Comparison of ENCODE assay signal across 19 mouse cellular contexts in the genomic region with DNA sequence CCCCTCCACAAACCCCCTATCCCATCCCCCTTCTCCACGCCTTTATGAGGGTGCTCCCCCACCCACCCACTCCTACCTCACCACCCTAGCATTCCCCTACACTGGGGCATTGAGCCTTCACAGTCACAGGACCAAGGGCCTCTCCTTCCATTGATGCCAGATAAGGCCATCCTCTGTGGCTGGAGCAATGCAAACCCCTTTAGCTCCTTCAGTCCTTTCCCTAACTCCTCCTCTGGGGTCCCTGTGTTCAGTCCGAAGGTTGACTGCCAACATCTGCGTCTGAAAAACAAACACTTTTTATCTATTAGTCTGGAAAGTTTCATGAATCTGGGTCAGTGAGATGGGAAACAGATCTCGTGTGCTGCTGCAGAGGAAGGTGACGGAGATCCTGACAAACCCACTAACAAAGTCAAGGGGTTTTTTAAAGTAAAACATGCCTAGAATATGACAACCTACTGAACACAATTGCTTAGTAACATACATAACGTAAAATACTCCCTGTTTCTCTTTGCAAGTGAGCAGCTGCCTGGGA. TPM values are rescaled to one million over a fixed set of nuclear protein-coding genes. Genes with fewer than 3 reads are reported as not detected.
DNase-seq lines count a peak whose midpoint lies in the region; ATAC-seq and TF ChIP-seq lines count a peak whose summit lies in the region.
"Had no signal": no experiment of that assay in that cellular context is flagged by ENCODE, and none has a peak within 500 bp of the region (broad histone marks: within the 10 kb centered on the region; RNA-seq: fewer than 3 reads in every experiment).

No protein-coding gene starts in this region.

- H3K4me1 ChIP-seq in heart, adult 2 months (ENCODE audit: control insufficient read depth, insufficient read depth, low read length) = peaks cover 4% of the 10 kb centered on the region
- peaks cover 3% of the 10 kb centered on the region; the same call in 1 of the 2 replicates for H3K4me1 ChIP-seq in heart, embryonic 10.5 days
- H3K4me1 ChIP-seq in liver, adult 2 months (ENCODE audit: control insufficient read depth, insufficient read depth, low read length) = peaks cover 5% of the 10 kb centered on the region; the same call in 1 of the 2 replicates
- no peaks in the 10 kb centered on the region for H3K4me1 ChIP-seq in liver, embryonic 11.5 days (replicated peaks; ENCODE audit: control insufficient read depth, insufficient read depth, low read length)
- peaks cover 4% of the 10 kb centered on the region; the same call in 1 of the 2 replicates for H3K4me1 ChIP-seq in heart, embryonic 16.5 days (ENCODE audit: control insufficient read depth, insufficient read depth, low read length)
- peaks cover 31% of the 10 kb centered on the region for H3K4me1 ChIP-seq in limb, embryonic 15.5 days

- peak overlapping the region; percentile 51 for H3K27ac ChIP-seq in heart, adult 2 months
- H3K27ac ChIP-seq in heart, embryonic 10.5 days = no peak overlapping the region; the same call in 1 of the 2 replicates
- H3K27ac ChIP-seq in liver, adult 2 months (replicated peaks; ENCODE audit: insufficient read depth, low read depth, low read length) = no peak overlapping the region
- H3K27ac ChIP-seq in liver, embryonic 11.5 days (ENCODE audit: low read depth, low read length) = no peak overlapping the region
- H3K27ac ChIP-seq in heart, embryonic 16.5 days (ENCODE audit: low read length) = peak overlapping the region; percentile 76
- peak overlapping the region; percentile 78 for H3K27ac ChIP-seq in limb, embryonic 15.5 days

- no peak for TF ChIP-seq CTCF in heart, adult 2 months (IDR thresholded peaks at IDR 0.05)
- TF ChIP-seq CTCF in liver, adult 2 months (IDR thresholded peaks at IDR 0.05; ENCODE audit: low read depth, low read length) = no peak

- H3K4me2 ChIP-seq in liver, embryonic 11.5 days = no peak overlapping the region
- no peak overlapping the region for H3K4me2 ChIP-seq in heart, embryonic 16.5 days (ENCODE audit: low read depth, low read length)
- H3K4me2 ChIP-seq in limb, embryonic 15.5 days = no peak overlapping the region

- DNase-seq in heart, adult 2 months = peak in 1 of 2 experiments; percentile 26
- no peak for DNase-seq in heart, embryonic 10.5 days (ENCODE audit: low spot score)
- peak; percentile 36 for DNase-seq in liver, adult 2 months (ENCODE audit: extremely low read depth, low read depth, low spot score)
- DNase-seq in liver, embryonic 11.5 days (ENCODE audit: low spot score) = no peak
- DNase-seq in frontal cortex, postnatal 25 days (ENCODE audit: low spot score in 2 of 2) = no peak
- no peak for DNase-seq in left cerebral cortex, adult 8-10 months (ENCODE audit: low spot score in 2 of 2)
- DNase-seq: adrenal gland, postnatal 25 days; cerebellum, postnatal 36 days; forebrain, postnatal 0 days; thymus, adult 2 months had no signal

- no peaks in the 10 kb centered on the region for H3K27me3 ChIP-seq in heart, adult 2 months (ENCODE audit: control insufficient read depth, insufficient read depth, low read length)
- no peaks in the 10 kb centered on the region for H3K27me3 ChIP-seq in heart, embryonic 10.5 days (ENCODE audit: insufficient read depth, poor library complexity, severe bottlenecking)
- no peaks in the 10 kb centered on the region for H3K27me3 ChIP-seq in liver, adult 2 months (ENCODE audit: control insufficient read depth, insufficient read depth, low read length)
- no peaks in the 10 kb centered on the region for H3K27me3 ChIP-seq in liver, embryonic 11.5 days (replicated peaks; ENCODE audit: control insufficient read depth, insufficient read depth, low read length)
- no peaks in the 10 kb centered on the region for H3K27me3 ChIP-seq in heart, embryonic 16.5 days (ENCODE audit: control insufficient read depth, insufficient read depth, low read length)
- H3K27me3 ChIP-seq in limb, embryonic 15.5 days = no peaks in the 10 kb centered on the region

- no peaks in the 10 kb centered on the region for H3K79me2 ChIP-seq in heart, adult 2 months (replicated peaks; ENCODE audit: control insufficient read depth, insufficient read depth, low read length)
- no peaks in the 10 kb centered on the region for H3K79me2 ChIP-seq in liver, adult 2 months (ENCODE audit: control insufficient read depth, insufficient read depth, low read length)

- H3K4me3 ChIP-seq in heart, adult 2 months = no peak overlapping the region
- H3K4me3 ChIP-seq in heart, embryonic 10.5 days = no peak overlapping the region
- H3K4me3 ChIP-seq in liver, adult 2 months (ENCODE audit: insufficient read depth, low read depth, low read length) = no peak overlapping the region
- no peak overlapping the region for H3K4me3 ChIP-seq in liver, embryonic 11.5 days (ENCODE audit: low read depth, low read length)
- H3K4me3 ChIP-seq in heart, embryonic 16.5 days (ENCODE audit: low read length) = no peak overlapping the region
- no peak overlapping the region for H3K4me3 ChIP-seq in limb, embryonic 15.5 days
- H3K4me3 ChIP-seq: erythroblast, embryonic 14.5 days had no signal

- intact Hi-C loops in heart, adult 2 months (cut with DNase I) = no loop called here

- peaks cover 3% of the 10 kb centered on the region; the same call in 1 of the 2 replicates for H3K9me3 ChIP-seq in heart, embryonic 10.5 days
- H3K9me3 ChIP-seq in liver, embryonic 11.5 days (ENCODE audit: control insufficient read depth, low read length) = no peaks in the 10 kb centered on the region
- H3K9me3 ChIP-seq in heart, embryonic 16.5 days (replicated peaks; ENCODE audit: control insufficient read depth, low read length) = peaks cover 11% of the 10 kb centered on the region
- no peaks in the 10 kb centered on the region for H3K9me3 ChIP-seq in limb, embryonic 15.5 days

- no peak for TF ChIP-seq POLR2A in heart, adult 2 months (IDR thresholded peaks at IDR 0.05; ENCODE audit: insufficient read depth, low read depth, low read length)
- TF ChIP-seq POLR2A in liver, adult 2 months (IDR thresholded peaks at IDR 0.05; ENCODE audit: extremely low read depth, insufficient read depth, low read length) = no peak

- no peak for TF ChIP-seq EP300 in heart, adult 2 months (IDR thresholded peaks at IDR 0.05; ENCODE audit: insufficient read depth, low read depth, low read length)

- no peak overlapping the region; the same call in 1 of the 2 replicates for H3K9ac ChIP-seq in heart, adult 2 months (ENCODE audit: low read depth, low read length)
- H3K9ac ChIP-seq in liver, adult 2 months (ENCODE audit: low read depth, low read length) = no peak overlapping the region
- H3K9ac ChIP-seq in liver, embryonic 11.5 days (ENCODE audit: low read depth, low read length) = no peak overlapping the region
- H3K9ac ChIP-seq in heart, embryonic 16.5 days (ENCODE audit: low read length) = no peak overlapping the region
- H3K9ac ChIP-seq in limb, embryonic 15.5 days = no peak overlapping the region
- H3K9ac ChIP-seq: forebrain, postnatal 0 days had no signal

- no peak for ATAC-seq in liver, embryonic 11.5 days (replicated peaks; ENCODE audit: low FRiP score)
- ATAC-seq in heart, embryonic 16.5 days (replicated peaks; ENCODE audit: extremely low read depth, insufficient read depth, low FRiP score) = peak; percentile 28; the same call in 1 of the 2 replicates
- ATAC-seq in limb, embryonic 15.5 days (ENCODE audit: insufficient number of reproducible peaks, low FRiP score, low TSS enrichment, low read depth) = no peak

- no peaks in the 10 kb centered on the region for H3K36me3 ChIP-seq in heart, adult 2 months (ENCODE audit: control insufficient read depth, insufficient read depth, low read length)
- no peaks in the 10 kb centered on the region for H3K36me3 ChIP-seq in heart, embryonic 10.5 days
- no peaks in the 10 kb centered on the region for H3K36me3 ChIP-seq in liver, adult 2 months (ENCODE audit: control insufficient read depth, insufficient read depth, low read length)
- H3K36me3 ChIP-seq in liver, embryonic 11.5 days (ENCODE audit: control insufficient read depth, insufficient read depth, low read length) = no peaks in the 10 kb centered on the region
- no peaks in the 10 kb centered on the region for H3K36me3 ChIP-seq in heart, embryonic 16.5 days (ENCODE audit: control insufficient read depth, insufficient read depth)
- no peaks in the 10 kb centered on the region for H3K36me3 ChIP-seq in limb, embryonic 15.5 days

- 41% methylated on average over 6 of the region's 6 CpGs for WGBS in heart, adult 2 months
- 48% methylated on average over 6 of the region's 6 CpGs for WGBS in heart, embryonic 10.5 days
- WGBS in liver, adult 2 months = 29% methylated on average over 6 of the region's 6 CpGs
- whole genome bisulfite sequencing in liver, embryonic 11.5 days = 65% methylated on average over 6 of the region's 6 CpGs
- WGBS in heart, embryonic 16.5 days = 46% methylated on average over 6 of the region's 6 CpGs
- WGBS in limb, embryonic 15.5 days = 28% methylated on average over 6 of the region's 6 CpGs

RNA-seq across cellular contexts. Expression of a gene that starts 43.0 kb away (rescaled TPM):
- total RNA-seq in heart, adult 2 months (2021) = under 1 TPM in 1 of 2 experiments, not detected in 1; 0.05 TPM
- 0.04 and 0.06 TPM in 2 replicates for polyA plus RNA-seq in heart, adult 2 months (2012; rRNA removed)
- polyA plus RNA-seq in heart, embryonic 10.5 days (2016; fragmentation: Nextera tagmentation; extraction: Ambion mirVana) = not detected in 2 replicates
- total RNA-seq in liver, adult 2 months (2014; rRNA removed) = not detected in 2 replicates
- not detected in 2 replicates for polyA plus RNA-seq in liver, adult 2 months (2012; rRNA removed)
- polyA plus RNA-seq in liver, embryonic 11.5 days (2014; fragmentation: Nextera tagmentation; extraction: Ambion mirVana) = 0.44 and 0.45 TPM in 2 replicates
- polyA plus RNA-seq in heart, embryonic 16.5 days (2015; fragmentation: Nextera tagmentation; extraction: Ambion mirVana) = 0.10 TPM in 1 of 2 replicates, not detected in the other
- 1.3 and 1.5 TPM in 2 replicates for polyA plus RNA-seq in limb, embryonic 15.5 days (2015; fragmentation: Nextera tagmentation; extraction: Ambion mirVana)
- not detected for total RNA-seq in left cerebral cortex, adult 8-10 months (2022)
- total RNA-seq: adrenal gland, postnatal 25 days; ES-E14; forebrain, postnatal 0 days; granulocyte monocyte progenitor cell, adult 5-6 weeks; left cerebral cortex, postnatal 36 days; megakaryocyte progenitor cell, adult 5-6 weeks; midbrain, postnatal 0 days had no signal
- polyA plus RNA-seq: forebrain, postnatal 0 days; midbrain, postnatal 0 days; neural tube, embryonic 14.5 days had no signal

RNA-seq across cellular contexts. Expression of a gene that starts 57.9 kb away (rescaled TPM):
- total RNA-seq in heart, adult 2 months (2021) = 10 to 100 TPM; 25.7 to 27.3 TPM
- polyA plus RNA-seq in heart, adult 2 months (2012; rRNA removed) = 7.0 and 11.8 TPM in 2 replicates
- 29.4 and 30.8 TPM in 2 replicates for polyA plus RNA-seq in heart, embryonic 10.5 days (2016; fragmentation: Nextera tagmentation; extraction: Ambion mirVana)
- 28.9 and 34.3 TPM in 2 replicates for total RNA-seq in liver, adult 2 months (2014; rRNA removed)
- 6.0 and 6.7 TPM in 2 replicates for polyA plus RNA-seq in liver, adult 2 months (2012; rRNA removed)
- 35.1 and 35.6 TPM in 2 replicates for polyA plus RNA-seq in liver, embryonic 11.5 days (2014; fragmentation: Nextera tagmentation; extraction: Ambion mirVana)
- polyA plus RNA-seq in heart, embryonic 16.5 days (2015; fragmentation: Nextera tagmentation; extraction: Ambion mirVana) = 32.2 and 33.1 TPM in 2 replicates
- polyA plus RNA-seq in limb, embryonic 15.5 days (2015; fragmentation: Nextera tagmentation; extraction: Ambion mirVana) = 46.6 and 51.8 TPM in 2 replicates
- total RNA-seq in left cerebral cortex, adult 8-10 months (2022) = 10 to 100 TPM; 25.3 to 32.4 (median 28.7) TPM

Comparison
In these comparisons a context has a peak if more than half of its experiments do, and no peak if none do; other contexts are left out.
1. H3K27ac ChIP-seq: peak in heart, adult 2 months (single experiment), heart, embryonic 16.5 days (single experiment) and limb, embryonic 15.5 days (single experiment); none in heart, embryonic 10.5 days (single experiment), liver, adult 2 months (single experiment) and liver, embryonic 11.5 days (single experiment).